Comparison of ENCODE assay signal across 19 mouse cellular contexts in the genomic region with DNA sequence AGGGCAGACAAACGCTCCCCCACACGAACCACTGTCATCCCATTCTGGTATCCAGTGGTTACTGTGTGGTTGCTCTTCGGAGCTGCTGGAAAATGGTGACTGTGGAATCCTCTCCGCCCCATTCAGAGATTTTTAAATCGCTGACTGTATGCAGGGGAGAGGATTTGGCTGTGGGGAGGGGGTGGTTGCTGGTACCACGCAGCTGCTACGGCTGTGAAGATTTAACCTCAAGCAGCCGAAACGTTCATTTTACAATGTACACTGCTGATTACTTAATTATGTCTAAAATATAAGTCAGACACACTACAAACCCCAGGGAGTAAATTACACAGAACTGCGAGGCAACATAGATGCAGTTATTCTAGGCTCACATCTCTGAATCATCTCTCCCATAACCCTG.
A peak's percentile ranks its signal among the peaks of the same experiment; 100 is the strongest.
DNase-seq lines count a peak whose midpoint lies in the region; ATAC-seq and TF ChIP-seq lines count a peak whose summit lies in the region.
"Had no signal": no experiment of that assay in that cellular context is flagged by ENCODE, and none has a peak within 500 bp of the region (broad histone marks: within the 10 kb centered on the region; RNA-seq: fewer than 3 reads in every experiment).

No protein-coding gene starts in this region.

- peak; percentile 36; the same call in 1 of the 2 replicates for ATAC-seq in forebrain, embryonic 16.5 days
- ATAC-seq in forebrain, embryonic 13.5 days: no peak
- ATAC-seq: activated CD4-positive, CD25-positive, alpha-beta regulatory T cell, adult 4 months; intestine, embryonic 16.5 days; Patski had no signal

- no peak overlapping the region for H3K4me3 ChIP-seq in forebrain, embryonic 16.5 days (replicated peaks; ENCODE audit: low read length)
- no peak overlapping the region for H3K4me3 ChIP-seq in forebrain, embryonic 13.5 days
- H3K4me3 ChIP-seq in layer of hippocampus, adult 2 months: no peak overlapping the region
- H3K4me3 ChIP-seq: heart, adult 2 months; heart, embryonic 15.5 days had no signal

- no peaks in the 10 kb centered on the region for H3K27me3 ChIP-seq in forebrain, embryonic 16.5 days (replicated peaks; ENCODE audit: control insufficient read depth, insufficient read depth, low read length)
- no peaks in the 10 kb centered on the region for H3K27me3 ChIP-seq in forebrain, embryonic 13.5 days
- H3K27me3 ChIP-seq: CH12.LX; heart, embryonic 15.5 days had no signal

- no peak overlapping the region for H3K27ac ChIP-seq in forebrain, embryonic 16.5 days (ENCODE audit: low read length)
- no peak overlapping the region for H3K27ac ChIP-seq in forebrain, embryonic 13.5 days
- peak overlapping the region; percentile 77 for H3K27ac ChIP-seq in layer of hippocampus, adult 2 months
- H3K27ac ChIP-seq: heart, adult 2 months; heart, embryonic 15.5 days; hindbrain, embryonic 14.5 days had no signal

- H3K4me2 ChIP-seq in forebrain, embryonic 16.5 days (ENCODE audit: low read length): no peak overlapping the region
- H3K4me2 ChIP-seq in forebrain, embryonic 13.5 days: no peak overlapping the region
- H3K4me2 ChIP-seq: heart, embryonic 11.5 days; heart, embryonic 15.5 days; hindbrain, embryonic 14.5 days had no signal

- no peak for TF ChIP-seq CTCF in layer of hippocampus, adult 2 months (conservative IDR thresholded peaks at IDR 0.05)
- no peak for TF ChIP-seq CTCF in brain, embryonic 14.5 days (IDR thresholded peaks at IDR 0.05; ENCODE audit: borderline replicate concordance, extremely low read depth, insufficient read depth, insufficient read length)

- H3K9ac ChIP-seq in forebrain, embryonic 16.5 days (replicated peaks; ENCODE audit: low read depth, low read length): no peak overlapping the region
- no peak overlapping the region for H3K9ac ChIP-seq in forebrain, embryonic 13.5 days
- H3K9ac ChIP-seq: heart, embryonic 15.5 days; hindbrain, embryonic 14.5 days had no signal

- H3K9me3 ChIP-seq in forebrain, embryonic 16.5 days (ENCODE audit: control insufficient read depth, low read length): no peaks in the 10 kb centered on the region
- no peaks in the 10 kb centered on the region for H3K9me3 ChIP-seq in forebrain, embryonic 13.5 days (replicated peaks)
- H3K9me3 ChIP-seq: heart, embryonic 15.5 days had no signal

- TF ChIP-seq POLR2A in brain, embryonic 14.5 days (IDR thresholded peaks at IDR 0.05; ENCODE audit: borderline replicate concordance, extremely low read depth, insufficient read depth, insufficient read length, poor library complexity, severe bottlenecking): no peak

- no peaks in the 10 kb centered on the region for H3K36me3 ChIP-seq in forebrain, embryonic 16.5 days (ENCODE audit: control insufficient read depth, insufficient read depth)
- H3K36me3 ChIP-seq in forebrain, embryonic 13.5 days (ENCODE audit: poor library complexity, severe bottlenecking): no peaks in the 10 kb centered on the region
- H3K36me3 ChIP-seq: heart, embryonic 15.5 days had no signal

- WGBS in forebrain, embryonic 16.5 days: 70% methylated on average over 10 of the region's 10 CpGs
- WGBS in forebrain, embryonic 13.5 days: 82% methylated on average over 10 of the region's 10 CpGs

- H3K4me1 ChIP-seq in forebrain, embryonic 16.5 days (replicated peaks; ENCODE audit: control insufficient read depth, insufficient read depth, low read length): no peaks in the 10 kb centered on the region
- peaks cover 4% of the 10 kb centered on the region; the same call in 1 of the 2 replicates for H3K4me1 ChIP-seq in forebrain, embryonic 13.5 days
- H3K4me1 ChIP-seq: heart, embryonic 15.5 days had no signal

- no peak for DNase-seq in layer of hippocampus, adult 2 months (ENCODE audit: low spot score in 2 of 2)
- DNase-seq in layer of hippocampus, postnatal 25 days (ENCODE audit: extremely low spot score in 1 of 2, low spot score in 1 of 2): no peak
- peak; percentile 29 for DNase-seq in brain, embryonic 14.5 days (ENCODE audit: low read depth)
- no peak for DNase-seq in kidney, postnatal 10 days
- DNase-seq: adrenal gland, postnatal 14 days; cerebellum, adult 2 months; cerebellum, postnatal 10 days; gastrocnemius, postnatal 14 days; heart, adult 2 months; heart, postnatal 14 days had no signal
